8 mouse cellular contexts compared by ENCODE assay signal in genomic region chr7:27285698-27286066, GRCm38 (mm10). TPM values are rescaled to one million over a fixed set of nuclear protein-coding genes. Genes with fewer than 3 reads are reported as not detected.
A peak's percentile ranks its signal among the peaks of the same experiment; 100 is the strongest.
DNase-seq lines count a peak whose midpoint lies in the region; ATAC-seq lines count a peak whose summit lies in the region.

No protein-coding gene starts in this region.

- H3K36me3 ChIP-seq in embryonic facial prominence, embryonic 13.5 days: peaks cover 21% of the 10 kb centered on the region
- no peaks in the 10 kb centered on the region; the same call in 1 of the 2 replicates for H3K36me3 ChIP-seq in heart, embryonic 11.5 days (ENCODE audit: control insufficient read depth, insufficient read depth, low read length)
- no peaks in the 10 kb centered on the region for H3K36me3 ChIP-seq in liver, embryonic 15.5 days (replicated peaks)
- peaks cover 4% of the 10 kb centered on the region for H3K36me3 ChIP-seq in neural tube, embryonic 11.5 days (ENCODE audit: control insufficient read depth, insufficient read depth, low read length)

- H3K4me3 ChIP-seq in embryonic facial prominence, embryonic 13.5 days: no peak overlapping the region
- no peak overlapping the region for H3K4me3 ChIP-seq in heart, embryonic 11.5 days (ENCODE audit: low read depth, low read length)
- H3K4me3 ChIP-seq in liver, embryonic 15.5 days (replicated peaks): no peak overlapping the region
- H3K4me3 ChIP-seq in neural tube, embryonic 11.5 days (ENCODE audit: low read depth, low read length): no peak overlapping the region

- no peaks in the 10 kb centered on the region for H3K9me3 ChIP-seq in embryonic facial prominence, embryonic 13.5 days
- H3K9me3 ChIP-seq in heart, embryonic 11.5 days (replicated peaks; ENCODE audit: control insufficient read depth, low read length): peaks cover 5% of the 10 kb centered on the region; the same call in 1 of the 2 replicates
- no peaks in the 10 kb centered on the region for H3K9me3 ChIP-seq in liver, embryonic 15.5 days (replicated peaks)
- no peaks in the 10 kb centered on the region for H3K9me3 ChIP-seq in neural tube, embryonic 11.5 days (ENCODE audit: control insufficient read depth, low read length)

- peak overlapping the region; percentile 47 for H3K4me2 ChIP-seq in embryonic facial prominence, embryonic 13.5 days
- peak overlapping the region; percentile 17 for H3K4me2 ChIP-seq in heart, embryonic 11.5 days
- H3K4me2 ChIP-seq in liver, embryonic 15.5 days: 0 out of 2 replicates have a peak overlapping the region, but pooled peaks have one; percentile 27
- peak overlapping the region; percentile 30 for H3K4me2 ChIP-seq in neural tube, embryonic 11.5 days (ENCODE audit: low read depth)

- WGBS in embryonic facial prominence, embryonic 13.5 days: 5% methylated on average over 8 of the region's 8 CpGs
- WGBS in heart, embryonic 11.5 days (ENCODE audit: insufficient replicate concordance): 3% methylated on average over 8 of the region's 8 CpGs
- WGBS in liver, embryonic 15.5 days (ENCODE audit: insufficient replicate concordance): 3% methylated on average over 8 of the region's 8 CpGs
- 5% methylated on average over 8 of the region's 8 CpGs for WGBS in neural tube, embryonic 11.5 days

- H3K9ac ChIP-seq in embryonic facial prominence, embryonic 13.5 days: no peak overlapping the region
- no peak overlapping the region for H3K9ac ChIP-seq in heart, embryonic 11.5 days (ENCODE audit: low read depth, low read length)
- no peak overlapping the region for H3K9ac ChIP-seq in liver, embryonic 15.5 days
- no peak overlapping the region for H3K9ac ChIP-seq in neural tube, embryonic 11.5 days (ENCODE audit: low read length)

- peak; percentile 74 for ATAC-seq in embryonic facial prominence, embryonic 13.5 days (ENCODE audit: insufficient number of reproducible peaks, insufficient read depth, low FRiP score, low TSS enrichment, low read depth)
- no peak; the same call in 1 of the 2 replicates for ATAC-seq in heart, embryonic 11.5 days (replicated peaks; ENCODE audit: insufficient number of reproducible peaks, low FRiP score, low TSS enrichment)
- ATAC-seq in liver, embryonic 15.5 days (ENCODE audit: insufficient read depth): no peak; the same call in 1 of the 2 replicates
- peak; percentile 65 for ATAC-seq in neural tube, embryonic 11.5 days (ENCODE audit: insufficient read depth, low FRiP score, low TSS enrichment)

- no peak overlapping the region for H3K27ac ChIP-seq in embryonic facial prominence, embryonic 13.5 days
- no peak overlapping the region for H3K27ac ChIP-seq in heart, embryonic 11.5 days (ENCODE audit: low read depth, low read length)
- H3K27ac ChIP-seq in liver, embryonic 15.5 days (replicated peaks): no peak overlapping the region
- H3K27ac ChIP-seq in neural tube, embryonic 11.5 days (ENCODE audit: low read depth, low read length): no peak overlapping the region

- 0 out of 2 replicates have a peak, but pooled peaks cover 6% of the 10 kb centered on the region for H3K4me1 ChIP-seq in embryonic facial prominence, embryonic 13.5 days
- no peaks in the 10 kb centered on the region; the same call in 1 of the 2 replicates for H3K4me1 ChIP-seq in heart, embryonic 11.5 days (ENCODE audit: control insufficient read depth, insufficient read depth, low read length)
- H3K4me1 ChIP-seq in liver, embryonic 15.5 days (replicated peaks): peaks cover 2% of the 10 kb centered on the region; the same call in 1 of the 2 replicates
- H3K4me1 ChIP-seq in neural tube, embryonic 11.5 days (ENCODE audit: control insufficient read depth, insufficient read depth, low read length): no peaks in the 10 kb centered on the region

- H3K27me3 ChIP-seq in embryonic facial prominence, embryonic 13.5 days: peaks cover 9% of the 10 kb centered on the region
- H3K27me3 ChIP-seq in heart, embryonic 11.5 days (ENCODE audit: control insufficient read depth, insufficient read depth, low read length): peaks cover 5% of the 10 kb centered on the region
- H3K27me3 ChIP-seq in liver, embryonic 15.5 days: peaks cover 31% of the 10 kb centered on the region
- H3K27me3 ChIP-seq in neural tube, embryonic 11.5 days (ENCODE audit: control insufficient read depth, insufficient read depth, low read length): no peaks in the 10 kb centered on the region

- DNase-seq in ES-CJ7 (ENCODE audit: low read depth, low spot score): peak; percentile 96
- DNase-seq in adrenal gland, adult 2 months: peak; percentile 64
- DNase-seq in kidney, adult 9 months: peak; percentile 80
- DNase-seq in neural tube, embryonic 11.5 days (ENCODE audit: low spot score): peak; percentile 73
- peak; percentile 79 for DNase-seq in thymus, postnatal 4 days

RNA-seq across cellular contexts. Expression of gene Numbl, which starts 27.4 kb away (rescaled TPM):
- 10 to 100 TPM in 1 of 2 experiments, 1 to 10 TPM in 1; 5.2 to 13.3 TPM for total RNA-seq in adrenal gland, adult 2 months (2021)
- polyA plus RNA-seq in adrenal gland, adult 2 months (2012; rRNA removed): 37.2 and 48.0 TPM in 2 replicates
- polyA plus RNA-seq in embryonic facial prominence, embryonic 13.5 days (2015; fragmentation: Nextera tagmentation; extraction: Ambion mirVana): 33.8 and 35.7 TPM in 2 replicates
- 3.4 and 4.6 TPM in 2 replicates for polyA plus RNA-seq in heart, embryonic 11.5 days (2014; fragmentation: Nextera tagmentation; extraction: Ambion mirVana)
- polyA plus RNA-seq in liver, embryonic 15.5 days (2015; fragmentation: Nextera tagmentation; extraction: Ambion mirVana): 2.0 and 2.6 TPM in 2 replicates
- 21.6 and 21.7 TPM in 2 replicates for polyA plus RNA-seq in neural tube, embryonic 11.5 days (2014; fragmentation: Nextera tagmentation; extraction: Ambion mirVana)

RNA-seq across cellular contexts. Expression of gene Ltbp4, which starts 51.8 kb away (rescaled TPM):
- 10 to 100 TPM; 70.3 to 94.7 TPM for total RNA-seq in adrenal gland, adult 2 months (2021)
- 253 and 263 TPM in 2 replicates for polyA plus RNA-seq in adrenal gland, adult 2 months (2012; rRNA removed)
- 32.0 and 40.3 TPM in 2 replicates for polyA plus RNA-seq in embryonic facial prominence, embryonic 13.5 days (2015; fragmentation: Nextera tagmentation; extraction: Ambion mirVana)
- 28.9 and 31.5 TPM in 2 replicates for polyA plus RNA-seq in heart, embryonic 11.5 days (2014; fragmentation: Nextera tagmentation; extraction: Ambion mirVana)
- polyA plus RNA-seq in liver, embryonic 15.5 days (2015; fragmentation: Nextera tagmentation; extraction: Ambion mirVana): 4.6 and 7.8 TPM in 2 replicates
- 7.0 and 8.0 TPM in 2 replicates for polyA plus RNA-seq in neural tube, embryonic 11.5 days (2014; fragmentation: Nextera tagmentation; extraction: Ambion mirVana)

RNA-seq across cellular contexts. Expression of gene Coq8b, which starts 52.9 kb away (rescaled TPM):
- 10 to 100 TPM; 49.7 to 64.4 TPM for total RNA-seq in adrenal gland, adult 2 months (2021)
- 175 and 219 TPM in 2 replicates for polyA plus RNA-seq in adrenal gland, adult 2 months (2012; rRNA removed)
- 19.0 and 20.5 TPM in 2 replicates for polyA plus RNA-seq in embryonic facial prominence, embryonic 13.5 days (2015; fragmentation: Nextera tagmentation; extraction: Ambion mirVana)
- polyA plus RNA-seq in heart, embryonic 11.5 days (2014; fragmentation: Nextera tagmentation; extraction: Ambion mirVana): 9.1 and 10.6 TPM in 2 replicates
- polyA plus RNA-seq in liver, embryonic 15.5 days (2015; fragmentation: Nextera tagmentation; extraction: Ambion mirVana): 23.8 and 26.5 TPM in 2 replicates
- 15.8 and 17.1 TPM in 2 replicates for polyA plus RNA-seq in neural tube, embryonic 11.5 days (2014; fragmentation: Nextera tagmentation; extraction: Ambion mirVana)

RNA-seq across cellular contexts. Expression of gene Itpkc, which starts 57.2 kb away (rescaled TPM):
- total RNA-seq in adrenal gland, adult 2 months (2021): 10 to 100 TPM; 12.7 to 15.5 TPM
- polyA plus RNA-seq in adrenal gland, adult 2 months (2012; rRNA removed): 10.1 and 10.6 TPM in 2 replicates
- polyA plus RNA-seq in embryonic facial prominence, embryonic 13.5 days (2015; fragmentation: Nextera tagmentation; extraction: Ambion mirVana): 5.7 and 8.3 TPM in 2 replicates
- polyA plus RNA-seq in heart, embryonic 11.5 days (2014; fragmentation: Nextera tagmentation; extraction: Ambion mirVana): 2.8 and 3.2 TPM in 2 replicates
- polyA plus RNA-seq in liver, embryonic 15.5 days (2015; fragmentation: Nextera tagmentation; extraction: Ambion mirVana): 1.7 and 2.1 TPM in 2 replicates
- polyA plus RNA-seq in neural tube, embryonic 11.5 days (2014; fragmentation: Nextera tagmentation; extraction: Ambion mirVana): 6.5 and 8.3 TPM in 2 replicates

Comparison
In these comparisons a context has a peak if more than half of its experiments do, and no peak if none do; other contexts are left out.
1. ATAC-seq: peak in embryonic facial prominence, embryonic 13.5 days (single experiment) and neural tube, embryonic 11.5 days (single experiment); none in heart, embryonic 11.5 days (single experiment) and liver, embryonic 15.5 days (single experiment).
2. Peak in every context shown above with its lines, with median percentiles within 50 percentile points of each other: DNase-seq and H3K4me2 ChIP-seq.